Mouse (Mus musculus) limb, embryonic 14.5 days (tissue): ENCODE data around the gene Olfr1387. TPM values are rescaled to one million over a fixed set of nuclear protein-coding genes. Genes with fewer than 3 reads are reported as not detected.
A peak's percentile ranks its signal among the peaks of the same experiment; 100 is the strongest.

ENCODE experiments used
- ATAC-seq: fragments of 200-750 bp; cut with Nextera tagmentation; 2 replicates; pipeline ENCODE4 v1.8.0; 2017; ENCODE audit warnings: low read depth, moderate number of reproducible peaks, moderate TSS enrichment; ENCODE audit not compliant: low FRiP score
- DNase-seq: peaks from one replicate; pipeline ENCODE4 v3.0.0-alpha.2; 2015; ENCODE audit warnings: low spot score
- H3K27ac ChIP-seq: fragments of 300-500 bp; sonication (generic); replicated peaks from 2 replicates; pipeline ENCODE4 v1.5.1; 2014; ENCODE audit warnings: low read depth, mild to moderate bottlenecking, low read length, moderate library complexity, mixed read lengths
- H3K27me3 ChIP-seq: fragments of 300-500 bp; sonication (generic); 2 replicates; pipeline ENCODE4 v1.6.1; 2014; ENCODE audit warnings: low read length, mixed read lengths; ENCODE audit not compliant: control insufficient read depth, insufficient read depth
- H3K36me3 ChIP-seq: fragments of 300-500 bp; sonication (generic); 2 replicates; pipeline ENCODE4 v1.6.1; 2014; ENCODE audit warnings: mild to moderate bottlenecking, low read length, moderate library complexity, mixed read lengths; ENCODE audit not compliant: control insufficient read depth, insufficient read depth
- H3K4me1 ChIP-seq: fragments of 300-500 bp; sonication (generic); 2 replicates; pipeline ENCODE4 v1.6.1; 2014; ENCODE audit warnings: antibody characterized with exemption, low read length, mixed read lengths; ENCODE audit not compliant: control insufficient read depth, insufficient read depth
- H3K4me2 ChIP-seq: fragments of 300-500 bp; sonication (generic); replicated peaks from 2 replicates; pipeline ENCODE4 v1.6.1; 2014; ENCODE audit warnings: low read depth, mild to moderate bottlenecking, low read length, moderate library complexity; ENCODE audit not compliant: severe bottlenecking
- H3K4me3 ChIP-seq: fragments of 300-500 bp; sonication (generic); replicated peaks from 2 replicates; pipeline ENCODE4 v1.5.1; 2014; ENCODE audit warnings: low read length
- H3K9ac ChIP-seq: fragments of 300-500 bp; sonication (generic); 2 replicates; pipeline ENCODE4 v1.6.1; 2014; ENCODE audit warnings: mild to moderate bottlenecking, low read depth, low read length, moderate library complexity; ENCODE audit not compliant: severe bottlenecking
- H3K9me3 ChIP-seq: fragments of 300-500 bp; sonication (generic); 2 replicates; pipeline ENCODE4 v1.6.1; 2016; ENCODE audit warnings: low read length; ENCODE audit not compliant: control insufficient read depth
- POLR2A ChIP-seq: fragments of 200-500 bp; IDR thresholded peaks from 2 replicates; pipeline ENCODE4 v1.8.0; 2012; ENCODE audit warnings: inconsistent platforms, mild to moderate bottlenecking, moderate library complexity, borderline replicate concordance; ENCODE audit not compliant: insufficient read depth, insufficient read length; ENCODE audit errors: extremely low read depth
- WGBS: fragments of 180-500 bp; shearing (Covaris S2); extraction: QIAGEN DNeasy Blood & Tissue Kit; methylation state at CpG from one replicate; pipeline ENCODE4 v1.1.7; 2014; 5-methylcytosine and 5-hydroxymethylcytosine counted together
- polyA plus RNA-seq, 2 experiments: library from polyadenylated mRNA; depleted of rRNA in 1 of 2; stranded (reverse) in 1 of 2; unstranded in 1 of 2; fragments of >200 nt; fragmentation: Nextera tagmentation in 1 of 2; extraction: Ambion mirVana in 1 of 2; gene quantifications; 2 replicates each; pipeline versions ENCODE4 v1.2.1 to v1.2.3; 2012 to 2014

Gene Olfr1387
- not detected in 2 replicates for polyA plus RNA-seq (2012; rRNA removed)
- not detected in 2 replicates for polyA plus RNA-seq (2014; fragmentation: Nextera tagmentation; extraction: Ambion mirVana)

DNA sequence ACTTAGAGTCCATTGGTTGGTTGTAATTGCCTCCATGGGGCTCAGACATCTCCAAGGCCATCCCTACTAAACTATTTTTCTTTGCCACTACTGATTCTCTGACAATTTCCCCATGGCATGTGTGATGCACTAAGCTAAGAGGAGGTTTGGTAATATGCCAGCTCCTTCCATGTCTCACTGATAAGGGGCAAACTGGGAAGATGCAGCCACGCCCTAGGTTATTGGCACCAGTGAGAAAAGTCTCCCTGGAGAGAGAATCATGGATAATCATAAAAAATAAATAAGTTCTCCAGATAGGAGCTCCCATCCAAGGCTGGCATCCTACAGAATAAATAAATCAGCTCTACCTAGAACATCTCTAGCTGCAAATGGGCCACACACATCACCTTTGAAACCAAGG is at the start of gene Olfr1387:
TSS of gene Olfr1387 (plus strand) at position 301 of the 400 bp plus-strand sequence.
- H3K9ac ChIP-seq, result no peak within 1 kb of the TSS
- 79% methylated on average over 1 of the region's 1 CpGs for WGBS
- no peaks in the 10 kb centered on the region for H3K27me3 ChIP-seq
- no peak for TF ChIP-seq POLR2A
- no peak for DNase-seq
- H3K4me2 ChIP-seq, result no peak within 1 kb of the TSS
- H3K9me3 ChIP-seq, result no peaks in the 10 kb centered on the region
- no peaks in the 10 kb centered on the region for H3K4me1 ChIP-seq
- H3K36me3 ChIP-seq, result no peaks in the 10 kb centered on the region
- no peak within 1 kb of the TSS for H3K4me3 ChIP-seq
- ATAC-seq, result no peak
- no peak within 1 kb of the TSS for H3K27ac ChIP-seq

DNA sequence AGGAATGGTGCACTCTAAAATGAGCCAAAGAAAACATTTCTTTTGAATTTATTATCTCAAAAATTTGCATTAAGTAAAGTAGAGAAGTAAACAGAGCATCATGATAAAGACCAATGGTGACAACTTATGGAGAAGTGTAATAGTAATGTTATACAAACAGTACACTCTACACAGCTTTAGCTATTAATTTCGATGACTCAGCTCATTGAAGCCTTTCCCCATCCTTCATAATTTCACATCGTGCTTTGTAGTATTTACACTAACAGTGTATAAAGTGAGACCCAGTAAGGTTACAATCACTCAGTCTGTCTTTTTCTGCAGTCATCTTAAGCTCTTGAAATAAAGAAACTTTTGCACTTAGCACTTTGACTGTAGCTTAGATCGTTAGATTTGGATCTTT is 48.4 kb upstream of the Olfr1387 start:
- Histone ChIP-seq H3K36me3 (no peaks in the 10 kb centered on the region), H3K27me3 (no peaks in the 10 kb centered on the region), H3K9ac (no peak overlapping the region), H3K9me3 (no peaks in the 10 kb centered on the region), H3K4me3 (no peak overlapping the region), H3K4me2 (no peak overlapping the region), H3K27ac (no peak overlapping the region), H3K4me1 (no peaks in the 10 kb centered on the region)
- no peak for DNase-seq
- WGBS, result 69% methylated on average over 3 of the region's 3 CpGs
- no peak for ATAC-seq
- TF ChIP-seq POLR2A, result no peak

DNA sequence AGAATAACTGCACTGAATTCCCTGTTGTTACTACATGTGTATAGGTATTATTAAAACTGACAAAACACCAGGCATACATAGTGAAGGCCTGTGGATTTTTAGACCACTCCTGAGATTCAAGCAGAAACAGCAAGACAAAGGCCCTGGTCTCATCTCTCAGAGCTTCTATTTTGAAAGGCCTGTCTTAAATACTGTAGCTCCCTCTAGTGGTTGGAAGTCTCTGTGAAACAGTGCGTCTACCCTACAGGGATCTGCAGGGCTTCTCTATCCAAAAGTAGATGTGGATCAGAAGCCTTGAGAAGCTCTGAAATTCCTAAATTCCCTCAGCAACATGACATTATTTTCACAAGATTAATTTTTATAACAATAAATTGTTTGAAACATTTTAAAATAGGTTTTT is 44.6 kb upstream of the Olfr1387 start:
- H3K27ac ChIP-seq, result no peak overlapping the region
- no peaks in the 10 kb centered on the region for H3K27me3 ChIP-seq
- H3K4me3 ChIP-seq, result no peak overlapping the region
- H3K4me2 ChIP-seq, result no peak overlapping the region
- H3K9me3 ChIP-seq, result no peaks in the 10 kb centered on the region
- H3K9ac ChIP-seq, result no peak overlapping the region
- ATAC-seq (no peak), DNase-seq (peak; percentile 10)
- WGBS, result 18% methylated on average over 1 of the region's 1 CpGs
- H3K36me3 ChIP-seq, result no peaks in the 10 kb centered on the region
- H3K4me1 ChIP-seq, result no peaks in the 10 kb centered on the region
- no peak for TF ChIP-seq POLR2A

DNA sequence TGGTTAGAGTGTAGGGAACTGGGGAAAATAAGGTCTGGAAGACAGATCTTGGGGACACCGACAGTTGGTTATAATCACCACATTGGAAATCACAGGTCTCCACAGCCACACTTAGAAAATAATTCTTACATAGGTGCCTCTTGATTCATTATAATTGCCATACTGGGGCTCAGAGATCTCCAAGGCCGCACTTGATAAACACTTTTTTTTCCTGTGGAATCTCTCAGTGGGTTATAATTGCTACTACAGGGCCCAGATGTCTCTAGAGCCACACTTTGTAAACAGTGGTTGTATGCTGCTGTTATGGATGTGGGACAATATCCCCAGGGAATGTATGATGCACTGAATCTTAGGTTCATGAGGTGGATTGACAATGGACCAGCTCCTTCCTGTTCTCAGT is 32.4 kb upstream of the Olfr1387 start, which contains the start of gene Olfr1389:
TSS of gene Olfr1389 (plus strand) at position 301 of the 400 bp plus-strand sequence.
- DNase-seq, result no peak
- Histone ChIP-seq H3K4me1 (no peaks in the 10 kb centered on the region), H3K9me3 (no peaks in the 10 kb centered on the region), H3K27ac (no peak within 1 kb of the TSS), H3K4me2 (no peak within 1 kb of the TSS), H3K9ac (no peak within 1 kb of the TSS), H3K4me3 (no peak within 1 kb of the TSS), H3K36me3 (no peaks in the 10 kb centered on the region), H3K27me3 (no peaks in the 10 kb centered on the region)
- no peak for TF ChIP-seq POLR2A
- WGBS, result 87% methylated on average over 2 of the region's 2 CpGs
- no peak for ATAC-seq

DNA sequence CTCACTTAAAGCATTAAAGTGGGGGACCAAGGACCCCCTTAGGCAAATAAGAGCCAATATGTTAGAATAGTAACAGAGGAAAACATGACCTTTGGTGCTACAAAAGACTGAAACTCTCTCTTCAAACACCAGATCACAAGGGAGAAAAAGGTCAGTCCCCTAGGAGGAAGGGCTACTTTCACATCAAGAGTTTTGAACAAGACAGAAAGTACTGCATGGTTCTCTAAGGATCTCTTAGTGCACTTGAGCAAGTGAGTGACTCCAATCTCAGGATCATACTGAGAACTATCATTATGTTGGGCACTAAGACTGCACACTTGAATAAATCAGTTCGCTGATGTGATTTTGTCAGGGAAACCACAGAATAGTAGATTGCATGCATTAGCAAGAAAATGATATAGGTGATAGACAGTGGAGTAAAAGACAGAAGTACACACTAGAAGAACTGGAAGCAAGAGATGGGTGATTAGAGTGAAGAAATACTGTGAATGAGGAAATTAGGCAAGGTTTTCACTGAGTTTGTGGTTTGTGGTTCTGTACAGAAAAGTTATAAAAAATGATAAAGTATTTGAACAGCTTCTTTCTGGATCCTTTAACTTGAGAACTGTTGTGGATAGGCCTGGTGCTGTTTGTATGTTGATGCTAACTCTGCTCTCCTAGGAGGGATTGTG is 29.8 kb upstream of the Olfr1387 start:
- DNase-seq (no peak), ATAC-seq (no peak)
- Histone ChIP-seq H3K27ac (no peak overlapping the region), H3K9ac (no peak overlapping the region), H3K4me3 (no peak overlapping the region), H3K9me3 (no peaks in the 10 kb centered on the region), H3K36me3 (no peaks in the 10 kb centered on the region), H3K27me3 (no peaks in the 10 kb centered on the region), H3K4me2 (no peak overlapping the region), H3K4me1 (no peaks in the 10 kb centered on the region)
- 86% methylated on average over 1 of the region's 1 CpGs for WGBS
- no peak for TF ChIP-seq POLR2A
